Mouse (Mus musculus) 3134 (cell line): ENCODE results near the gene Gm8206.
"Not testable (repeated sequence)": the region's sequence is repeated elsewhere in the genome, so short reads cannot be mapped to it uniquely, and the experiment has no call there.

ENCODE experiments used
- DNase-seq: peaks from one replicate; pipeline ENCODE4 v3.0.0-alpha.2; 2011; ENCODE audit warnings: low spot score; ENCODE audit not compliant: insufficient read length; ENCODE audit errors: extremely low read depth

The Gm8206 gene

GRCm38 (mm10) chr14:6093842-6094241, at the start of gene Gm8206:
Gene Gm8206 (minus strand): TSS chr14:6093942.
- DNase-seq: not testable (repeated sequence)

- not testable (repeated sequence) for DNase-seq
Measured at GRCm38 (mm10) chr14:6125707-6126106, 32.0 kb upstream of the Gm8206 start, which contains the start of gene Gm3476. Gene Gm3476 (minus strand): TSS chr14:6125807.

- peak; percentile 67 for DNase-seq
Measured at GRCm38 (mm10) chr14:6108272-6108925, 14.7 kb upstream of the Gm8206 start, which contains the start of gene Gm3468. Gene Gm3468 (minus strand): TSS chr14:6108665.

GRCm38 (mm10) chr14:6107500-6107899, 13.8 kb upstream of the Gm8206 start:
- peak; percentile 10 for DNase-seq

- DNase-seq: not testable (repeated sequence)
Measured at GRCm38 (mm10) chr14:6058167-6058566, 35.6 kb downstream of the Gm8206 start, which contains the start of gene Gm6337. Gene Gm6337 (minus strand): TSS chr14:6058267.

GRCm38 (mm10) chr14:5987136-5987535, 106.6 kb downstream of the Gm8206 start:
- DNase-seq: not testable (repeated sequence)

- DNase-seq: not testable (repeated sequence)
Measured at GRCm38 (mm10) chr14:5979037-5979436, 114.7 kb downstream of the Gm8206 start, which contains the start of gene Gm3453. Gene Gm3453 (minus strand): TSS chr14:5979137.
